Comparison of ENCODE assay signal across 27 mouse cellular contexts in the genomic region with DNA sequence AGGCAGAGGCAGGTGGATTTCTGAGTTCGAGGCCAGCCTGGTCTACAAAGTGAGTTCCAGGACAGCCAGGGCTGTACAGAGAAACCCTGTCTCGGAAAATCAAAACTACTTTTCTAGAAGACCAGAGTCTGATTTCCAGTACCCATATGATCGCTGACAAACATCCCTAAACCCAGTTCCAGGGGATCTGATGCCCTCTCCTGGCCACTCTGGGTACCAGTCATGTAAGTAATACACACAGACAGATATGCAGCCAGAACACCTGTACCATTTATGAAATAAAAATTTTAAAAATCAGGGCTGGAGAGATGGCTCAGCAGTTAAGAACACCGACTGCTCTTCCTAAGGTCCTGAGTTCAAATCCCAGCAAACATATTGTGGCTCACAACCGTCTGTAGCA. TPM values are rescaled to one million over a fixed set of nuclear protein-coding genes. Genes with fewer than 3 reads are reported as not detected.
DNase-seq lines count a peak whose midpoint lies in the region; ATAC-seq and TF ChIP-seq lines count a peak whose summit lies in the region.
"Not testable (repeated sequence)": the region's sequence is repeated elsewhere in the genome, so short reads cannot be mapped to it uniquely, and the experiment has no call there.
"Had no signal": no experiment of that assay in that cellular context is flagged by ENCODE, and none has a peak within 500 bp of the region (broad histone marks: within the 10 kb centered on the region; RNA-seq: fewer than 3 reads in every experiment).

No protein-coding gene starts in this region.

- peak; percentile 41 for DNase-seq in A20 (ENCODE audit: low read depth, low spot score)
- peak; percentile 74 for DNase-seq in R1 (ENCODE audit: low read depth, low spot score)
- DNase-seq in hindbrain, postnatal 0 days (ENCODE audit: low spot score); kidney, adult 2 months; liver, postnatal 0 days: not testable (repeated sequence)
- peak; percentile 47 for DNase-seq in splenic B cell, adult 2 months (ENCODE audit: low read depth, low spot score)

- ATAC-seq in hindbrain, postnatal 0 days; liver, postnatal 0 days: not testable (repeated sequence)

- 83% methylated on average over 5 of the region's 5 CpGs for WGBS in hindbrain, postnatal 0 days
- WGBS in kidney, adult 2 months: 92% methylated on average over 5 of the region's 5 CpGs
- WGBS in liver, postnatal 0 days (ENCODE audit: insufficient replicate concordance): 86% methylated on average over 5 of the region's 5 CpGs

- H3K36me3 ChIP-seq in E14TG2a.4 (ENCODE audit: insufficient read depth, low read length); hindbrain, postnatal 0 days (ENCODE audit: insufficient read depth, low read length); kidney, adult 2 months (ENCODE audit: control insufficient read depth, insufficient read depth, low read length); liver, postnatal 0 days (replicated peaks; ENCODE audit: insufficient read depth, low read length); splenic B cell, adult 2 months (ENCODE audit: control insufficient read depth, insufficient read depth, low read length, poor library complexity, severe bottlenecking): not testable (repeated sequence)

- not testable (repeated sequence) for H3K27ac ChIP-seq in hindbrain, postnatal 0 days; kidney, adult 2 months (ENCODE audit: insufficient read depth, low read depth, low read length); liver, postnatal 0 days (ENCODE audit: low read depth)

- not testable (repeated sequence) for TF ChIP-seq POLR2A in kidney, adult 2 months (IDR thresholded peaks at IDR 0.05; ENCODE audit: low read depth, low read length)

- H3K27me3 ChIP-seq in E14TG2a.4 (ENCODE audit: insufficient read depth, low read length); hindbrain, postnatal 0 days (ENCODE audit: insufficient read depth, low read length); kidney, adult 2 months (replicated peaks; ENCODE audit: control insufficient read depth, insufficient read depth, low read length); liver, postnatal 0 days (ENCODE audit: insufficient read depth, low read length); splenic B cell, adult 2 months (ENCODE audit: control insufficient read depth, insufficient read depth, low read length, poor library complexity, severe bottlenecking): not testable (repeated sequence)

- not testable (repeated sequence) for H3K4me1 ChIP-seq in E14TG2a.4 (replicated peaks; ENCODE audit: low read depth, low read length); hindbrain, postnatal 0 days (ENCODE audit: insufficient read depth, low read length); kidney, adult 2 months (ENCODE audit: control insufficient read depth, insufficient read depth, low read length); liver, postnatal 0 days (ENCODE audit: insufficient read depth)

- not testable (repeated sequence) for H3K9ac ChIP-seq in hindbrain, postnatal 0 days (replicated peaks; ENCODE audit: low read length); liver, postnatal 0 days (replicated peaks)

- not testable (repeated sequence) for H3K9me3 ChIP-seq in E14TG2a.4 (ENCODE audit: low read length); hindbrain, postnatal 0 days (ENCODE audit: low read length); liver, postnatal 0 days (ENCODE audit: low read length)

- peak; percentile 53 for TF ChIP-seq CTCF in E14TG2a.4 (conservative IDR thresholded peaks at IDR 0.05; ENCODE audit: low read length)
- 0 out of 2 replicates have a peak, but pooled peaks have one; percentile 9 for TF ChIP-seq CTCF in hindbrain, postnatal 0 days (IDR thresholded peaks at IDR 0.05; ENCODE audit: low read depth)
- 0 out of 2 replicates have a peak, but pooled peaks have one; percentile 3 for TF ChIP-seq CTCF in kidney, adult 2 months (conservative IDR thresholded peaks at IDR 0.05; ENCODE audit: insufficient read depth, insufficient read length, low read depth, low read length)
- TF ChIP-seq CTCF in liver, postnatal 0 days (IDR thresholded peaks at IDR 0.05; ENCODE audit: low read depth): peak; percentile 42

- not testable (repeated sequence) for H3K4me2 ChIP-seq in hindbrain, postnatal 0 days (ENCODE audit: low read depth, low read length); liver, postnatal 0 days (ENCODE audit: low read depth, low read length)

- not testable (repeated sequence) for TF ChIP-seq EP300 in liver, postnatal 0 days (IDR thresholded peaks at IDR 0.05; ENCODE audit: low read depth)

- not testable (repeated sequence) for H3K4me3 ChIP-seq in E14TG2a.4 (replicated peaks; ENCODE audit: low read length); hindbrain, postnatal 0 days (ENCODE audit: low read length); kidney, adult 2 months (ENCODE audit: insufficient read depth, low read depth, low read length); liver, postnatal 0 days (ENCODE audit: low read depth, low read length)

RNA-seq across cellular contexts. Expression of a gene that starts 2.1 kb away (rescaled TPM):
- total RNA-seq in hindbrain, postnatal 0 days (2014; rRNA removed): 0.90 TPM in 1 of 2 replicates, not detected in the other
- not detected in 2 replicates for polyA plus RNA-seq in hindbrain, postnatal 0 days (2015; fragmentation: Nextera tagmentation; extraction: Ambion mirVana)
- 0.23 and 1.4 TPM in 2 replicates for polyA plus RNA-seq in kidney, adult 2 months (2012; rRNA removed)
- 0.53 and 0.94 TPM in 2 replicates for polyA plus RNA-seq in liver, postnatal 0 days (2015; fragmentation: Nextera tagmentation; extraction: Ambion mirVana)
- total RNA-seq: adrenal gland, adult 2 months; adrenal gland, postnatal 4 days; common myeloid progenitor, adult 5-6 weeks; forebrain, postnatal 0 days; gastrocnemius, adult 2 months; gastrocnemius, postnatal 14 days; gastrocnemius, postnatal 4 days; heart, adult 8-10 months; heart, postnatal 36 days had no signal
- polyA plus RNA-seq: cerebellum, adult 2 months; embryonic facial prominence, embryonic 12.5 days; embryonic facial prominence, embryonic 15.5 days; forebrain, embryonic 11.5 days; forebrain, embryonic 14.5 days; forebrain, postnatal 0 days; heart, embryonic 11.5 days; heart, embryonic 14.5 days; hindbrain, embryonic 10.5 days; hindbrain, embryonic 13.5 days; hindbrain, embryonic 16.5 days; intestine, embryonic 14.5 days had no signal

RNA-seq across cellular contexts. Expression of a gene that starts 7.0 kb away (rescaled TPM):
- 36.6 and 89.9 TPM in 2 replicates for total RNA-seq in hindbrain, postnatal 0 days (2014; rRNA removed)
- 104 and 108 TPM in 2 replicates for polyA plus RNA-seq in hindbrain, postnatal 0 days (2015; fragmentation: Nextera tagmentation; extraction: Ambion mirVana)
- polyA plus RNA-seq in kidney, adult 2 months (2012; rRNA removed): 529 and 664 TPM in 2 replicates
- 41.1 and 46.0 TPM in 2 replicates for polyA plus RNA-seq in liver, postnatal 0 days (2015; fragmentation: Nextera tagmentation; extraction: Ambion mirVana)

RNA-seq across cellular contexts. Expression of a gene that starts 13.8 kb away (rescaled TPM):
- 6.9 and 20.6 TPM in 2 replicates for total RNA-seq in hindbrain, postnatal 0 days (2014; rRNA removed)
- 4.5 and 8.0 TPM in 2 replicates for polyA plus RNA-seq in hindbrain, postnatal 0 days (2015; fragmentation: Nextera tagmentation; extraction: Ambion mirVana)
- 17.3 and 26.6 TPM in 2 replicates for polyA plus RNA-seq in kidney, adult 2 months (2012; rRNA removed)
- polyA plus RNA-seq in liver, postnatal 0 days (2015; fragmentation: Nextera tagmentation; extraction: Ambion mirVana): 14.2 and 15.2 TPM in 2 replicates
- total RNA-seq: gastrocnemius, adult 2 months; heart, adult 8-10 months had no signal

RNA-seq across cellular contexts. Expression of a gene that starts 21.1 kb away (rescaled TPM):
- 0.26 TPM in 1 of 2 replicates, not detected in the other for total RNA-seq in hindbrain, postnatal 0 days (2014; rRNA removed)
- polyA plus RNA-seq in hindbrain, postnatal 0 days (2015; fragmentation: Nextera tagmentation; extraction: Ambion mirVana): 0.50 and 1.1 TPM in 2 replicates
- polyA plus RNA-seq in kidney, adult 2 months (2012; rRNA removed): 4.9 and 5.8 TPM in 2 replicates
- polyA plus RNA-seq in liver, postnatal 0 days (2015; fragmentation: Nextera tagmentation; extraction: Ambion mirVana): 0.95 and 1.1 TPM in 2 replicates
- polyA plus RNA-seq: forebrain, embryonic 14.5 days had no signal

RNA-seq across cellular contexts. Expression of a gene that starts 31.2 kb away (rescaled TPM):
- total RNA-seq in hindbrain, postnatal 0 days (2014; rRNA removed): not detected in 2 replicates
- 4.4 and 4.7 TPM in 2 replicates for polyA plus RNA-seq in hindbrain, postnatal 0 days (2015; fragmentation: Nextera tagmentation; extraction: Ambion mirVana)
- polyA plus RNA-seq in kidney, adult 2 months (2012; rRNA removed): 4.5 and 12.6 TPM in 2 replicates
- 9.9 and 10.4 TPM in 2 replicates for polyA plus RNA-seq in liver, postnatal 0 days (2015; fragmentation: Nextera tagmentation; extraction: Ambion mirVana)
- total RNA-seq: gastrocnemius, adult 2 months; gastrocnemius, postnatal 14 days had no signal

Comparison
In these comparisons a context has a peak if more than half of its experiments do, and no peak if none do; other contexts are left out.
1. CTCF ChIP-seq: peak in every context shown above with its lines; median percentile 53 in E14TG2a.4; 42 in liver, postnatal 0 days; 9 in hindbrain, postnatal 0 days; 3 in kidney, adult 2 months.